Mouse (Mus musculus): Measurements from ENCODE around the gene Atp5s.

Gene Atp5s

DNA sequence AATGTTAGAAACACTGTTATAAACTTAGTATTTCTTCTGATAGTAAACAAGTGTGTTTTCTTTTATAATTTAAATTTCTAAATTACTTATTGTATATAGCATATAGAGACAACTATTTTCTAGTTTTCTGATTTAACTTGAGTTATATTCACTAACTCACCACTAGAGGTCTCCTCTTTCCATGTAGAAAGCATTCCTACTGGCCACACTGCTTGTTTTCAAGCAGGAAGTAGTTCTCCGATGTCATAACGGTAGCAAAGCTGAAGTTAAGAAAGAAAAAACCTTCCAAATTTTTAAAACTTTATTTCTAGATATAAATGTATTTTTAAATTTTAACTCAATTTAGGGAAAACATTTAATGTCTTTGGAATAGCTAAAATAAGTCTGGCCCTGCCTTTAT lies 8.8 kb downstream of the Atp5s start:
- DNase-seq: peak; percentile 17

DNA sequence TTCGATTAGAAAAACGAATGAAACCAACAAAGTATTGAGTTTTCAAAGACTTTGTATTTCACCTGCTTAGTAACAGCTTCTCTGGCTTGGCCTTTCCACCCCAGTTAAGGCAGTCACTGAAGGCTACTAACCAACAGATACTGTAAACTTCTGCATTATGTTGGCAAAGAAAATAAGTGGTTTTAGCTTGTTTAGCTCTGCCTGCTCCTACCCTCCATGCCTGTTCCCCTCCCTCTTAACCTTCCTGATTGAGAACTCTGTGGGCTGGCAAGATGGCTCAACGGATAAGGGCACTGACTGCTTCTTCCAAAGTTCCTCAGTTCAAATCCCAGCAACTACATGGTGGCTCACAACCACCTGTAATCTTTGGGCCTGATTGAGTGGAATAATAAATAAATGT lies 9.2 kb downstream of the Atp5s start:
- DNase-seq: peak; percentile 44

DNA sequence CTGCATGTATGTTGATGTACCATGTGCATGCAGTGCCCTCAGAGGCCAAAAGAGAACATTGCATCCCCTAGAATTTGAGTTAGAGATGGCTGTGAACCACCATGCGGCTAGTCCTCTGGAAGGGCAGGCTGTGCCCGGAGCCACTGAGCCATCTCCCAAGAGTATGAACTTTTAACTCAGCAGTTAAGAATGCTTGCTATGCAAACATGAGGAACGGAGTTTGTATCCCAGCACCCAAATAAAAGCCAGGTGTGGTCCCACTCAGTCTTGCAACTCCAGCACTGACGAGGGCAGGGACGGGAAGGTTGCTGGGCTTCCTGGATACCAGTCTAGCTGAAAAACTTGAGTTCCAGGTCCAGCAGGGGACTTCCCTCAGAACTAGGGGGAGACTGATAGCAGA lies 17.2 kb downstream of the Atp5s start:
- DNase-seq: peak; percentile 66

DNA sequence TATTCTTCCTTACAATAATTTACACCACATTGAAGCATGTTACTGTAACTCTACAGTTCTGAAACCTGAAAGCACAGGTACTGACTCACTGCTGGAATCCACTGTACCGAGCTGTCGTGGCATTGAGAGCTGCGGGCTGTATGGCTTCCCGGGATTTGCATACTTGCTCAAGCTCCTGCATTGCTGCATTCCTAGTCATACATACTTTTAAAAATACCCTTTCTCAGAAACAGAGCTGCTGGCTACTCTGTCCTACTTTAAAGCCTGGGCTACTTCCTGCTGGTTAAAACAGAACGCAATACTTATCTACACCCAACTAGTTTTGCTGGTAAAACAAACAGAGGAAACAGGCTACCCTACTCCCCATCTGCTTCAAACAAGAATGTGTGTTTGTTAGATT lies 19.4 kb downstream of the Atp5s start:
- peak; percentile 37 for DNase-seq

DNA sequence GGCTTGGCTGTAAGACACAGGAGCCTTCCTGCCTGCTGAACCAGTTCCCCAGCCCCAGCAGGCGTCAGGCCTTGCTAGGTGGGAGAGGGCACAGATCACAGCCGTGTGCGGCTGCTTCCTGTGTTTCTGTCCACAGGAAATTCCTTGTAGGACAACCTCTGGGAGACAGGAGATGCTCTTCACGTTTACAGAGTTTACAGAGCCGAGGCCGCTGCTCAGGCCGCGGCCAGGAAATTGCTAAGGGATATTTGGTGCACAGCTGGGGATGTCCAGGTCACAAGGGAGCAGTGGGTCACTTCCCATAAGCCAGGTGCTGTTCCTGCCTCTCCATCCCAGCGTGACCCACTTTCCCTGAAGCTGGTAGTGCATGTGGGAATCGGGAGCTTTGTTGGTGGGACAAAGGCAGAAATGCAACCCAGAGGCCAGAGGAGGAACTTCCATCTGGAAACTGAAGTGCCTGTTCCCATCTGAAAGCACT lies 27.2 kb downstream of the Atp5s start:
- peak; percentile 98 for DNase-seq

DNA sequence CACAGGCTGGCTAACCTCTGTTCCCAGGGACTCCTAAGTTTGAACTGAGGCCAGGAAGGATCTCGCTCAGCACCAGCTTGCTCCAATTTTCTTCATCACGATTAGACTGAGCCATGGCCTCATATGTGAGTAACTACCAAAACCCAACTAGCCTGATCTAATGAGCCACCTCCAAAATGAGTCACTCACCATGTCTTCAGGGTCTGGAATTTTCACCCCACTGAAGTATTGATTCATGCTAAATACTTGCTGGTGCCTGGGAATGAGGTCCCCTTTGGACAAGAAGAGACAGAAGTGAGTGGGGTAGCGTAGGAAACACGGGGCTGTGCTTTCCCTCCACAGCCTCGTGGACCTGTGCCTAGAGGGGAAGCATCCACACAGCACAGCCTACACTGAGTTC lies 29.2 kb downstream of the Atp5s start:
- DNase-seq: peak; percentile 65

DNA sequence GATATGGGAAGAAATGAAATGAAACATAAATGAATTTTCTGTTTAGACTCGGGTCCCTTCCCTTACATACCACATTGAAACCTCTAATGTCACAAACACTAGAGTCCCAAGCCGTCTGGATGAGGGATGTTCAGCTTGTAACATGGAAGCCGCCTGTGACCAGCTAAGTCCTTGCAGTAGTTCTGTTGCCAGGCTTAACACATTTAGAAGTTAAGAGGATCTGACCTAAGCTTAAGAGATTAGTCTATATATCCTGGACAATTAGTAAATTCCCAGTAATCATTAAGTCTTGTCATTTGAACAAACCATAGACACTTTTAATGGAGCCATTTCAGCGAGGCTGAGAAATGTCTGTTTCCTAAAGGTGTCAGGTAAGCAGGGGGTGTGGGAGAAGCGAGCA lies 31.3 kb downstream of the Atp5s start:
- no peak for DNase-seq

DNA sequence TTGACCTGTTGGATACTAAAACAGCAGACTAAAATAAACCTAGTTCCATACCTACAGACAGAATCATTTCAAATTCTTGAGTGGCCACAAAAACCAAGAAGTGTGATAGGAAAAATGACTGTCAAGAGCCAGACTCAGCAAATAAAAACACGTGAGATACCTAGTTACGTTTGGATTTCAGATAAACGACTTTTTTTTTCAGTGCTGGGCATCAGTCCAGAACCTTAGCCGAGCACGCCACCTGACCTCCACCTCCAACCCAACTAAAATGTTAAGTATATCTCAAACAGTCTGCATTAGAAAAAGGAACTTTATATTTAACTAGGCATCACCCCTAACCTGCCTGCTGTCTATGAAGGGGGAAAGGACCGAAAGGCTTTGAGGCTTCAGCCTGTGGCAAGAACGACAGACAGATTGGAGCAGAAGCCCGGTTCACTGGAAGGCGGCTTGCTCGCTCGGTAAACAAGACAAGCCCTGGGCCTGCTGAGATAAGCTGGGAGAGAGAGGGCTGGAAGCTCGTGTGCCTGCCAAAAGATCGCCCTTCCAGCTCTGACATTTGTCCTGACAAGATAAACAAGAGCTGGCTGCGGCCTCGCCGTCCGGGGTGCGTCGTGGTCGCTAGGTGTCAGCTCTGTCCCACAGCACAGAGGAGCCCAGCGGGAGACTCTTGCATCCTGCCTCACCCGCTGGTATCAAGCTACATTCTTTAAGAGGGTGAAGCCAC lies 32.8 kb downstream of the Atp5s start:
- peak; percentile 98 for DNase-seq

DNA sequence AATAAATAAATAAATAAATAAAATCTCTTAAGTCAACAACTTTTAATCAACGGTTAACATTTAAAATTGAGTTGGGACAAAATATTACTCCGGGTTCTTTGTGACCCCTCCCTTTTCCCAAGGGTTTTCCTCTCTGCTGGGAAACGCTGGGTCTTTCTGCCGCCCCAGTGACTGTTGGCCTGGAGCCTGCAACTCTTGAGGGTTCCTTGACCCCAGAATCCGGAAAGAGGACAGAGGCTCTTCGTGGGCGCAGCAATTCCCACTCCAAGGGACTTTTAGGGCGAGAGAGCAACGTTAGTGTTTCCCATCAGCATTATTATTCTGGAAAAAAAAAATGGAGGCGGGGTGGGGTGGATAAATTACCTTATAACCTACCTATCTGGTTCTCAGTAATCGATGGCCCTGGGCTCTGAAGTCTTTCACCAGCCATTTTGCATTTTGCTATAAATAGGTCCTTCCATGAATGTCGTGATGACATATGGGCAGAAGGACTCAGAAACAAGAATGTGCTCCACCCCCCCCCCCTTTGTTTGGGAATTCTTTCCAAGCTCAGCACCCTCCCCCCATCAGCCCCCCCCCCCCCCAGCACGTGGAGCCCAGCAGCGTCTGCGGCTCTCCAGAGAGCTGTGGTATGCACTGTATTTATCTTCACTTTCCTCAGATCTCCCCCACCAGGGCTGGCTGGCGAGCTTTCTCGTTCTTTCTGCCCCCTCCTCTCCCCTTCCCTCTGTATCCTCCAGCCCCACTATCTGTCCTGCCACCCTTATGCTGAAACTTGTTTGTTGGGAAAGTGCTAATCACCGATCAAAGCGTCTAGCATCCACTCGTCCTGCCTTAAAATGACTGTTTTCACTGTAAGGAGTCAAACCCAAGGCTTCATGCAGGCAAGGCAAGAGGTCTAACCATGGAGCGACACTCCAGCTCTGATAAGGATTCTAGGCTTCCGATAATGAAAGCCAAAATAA lies 33.8 kb downstream of the Atp5s start:
- peak; percentile 94 for DNase-seq

DNA sequence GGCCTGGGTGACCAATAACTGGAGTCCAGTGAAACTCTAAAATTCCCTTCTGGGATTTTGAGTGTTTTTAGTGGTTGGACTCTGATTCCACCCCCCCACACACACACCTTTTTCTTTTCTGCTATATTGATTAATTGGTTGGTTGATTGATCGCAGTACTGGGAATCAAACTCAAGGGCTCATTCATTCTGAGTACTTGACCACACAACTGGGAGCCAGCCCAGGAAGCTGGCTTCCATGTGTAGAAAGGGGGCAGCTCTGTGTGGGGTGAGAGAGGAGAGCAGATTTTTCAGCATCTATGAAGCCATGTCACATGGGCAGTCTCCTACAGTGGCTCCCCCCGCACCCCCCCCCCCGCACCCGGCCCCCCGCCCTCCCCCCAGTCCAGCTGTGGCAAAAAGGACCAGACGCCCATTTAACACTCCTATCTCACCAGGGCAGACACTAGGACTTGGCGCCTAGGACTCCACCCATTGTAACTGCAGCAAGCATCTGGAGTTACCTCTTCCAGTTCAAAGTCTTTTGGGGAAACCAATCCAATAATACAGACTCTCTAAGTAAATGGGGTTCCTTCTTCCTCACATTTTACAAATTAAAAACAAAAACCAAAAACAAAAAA lies 34.6 kb downstream of the Atp5s start:
- no peak for DNase-seq

DNA sequence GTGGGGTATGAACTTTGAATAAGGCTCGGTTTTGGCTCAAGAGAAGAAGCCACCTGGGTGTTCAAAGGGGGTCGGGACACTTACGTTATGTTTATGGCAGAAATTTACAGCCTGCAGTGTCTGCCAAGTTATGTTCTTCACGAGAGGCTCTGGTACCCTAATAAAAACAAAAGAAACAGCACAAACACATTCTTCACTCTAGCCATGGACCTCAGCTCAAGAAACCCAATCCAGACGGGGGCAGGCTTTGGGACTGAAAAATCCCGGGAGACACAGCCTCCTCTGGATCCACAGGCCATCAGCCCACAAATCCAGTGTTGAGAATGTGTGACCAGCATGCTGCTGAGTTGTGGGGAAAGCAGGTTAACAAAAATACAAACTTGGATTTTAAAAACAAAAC lies 35.3 kb downstream of the Atp5s start:
- peak; percentile 91 for DNase-seq

DNA sequence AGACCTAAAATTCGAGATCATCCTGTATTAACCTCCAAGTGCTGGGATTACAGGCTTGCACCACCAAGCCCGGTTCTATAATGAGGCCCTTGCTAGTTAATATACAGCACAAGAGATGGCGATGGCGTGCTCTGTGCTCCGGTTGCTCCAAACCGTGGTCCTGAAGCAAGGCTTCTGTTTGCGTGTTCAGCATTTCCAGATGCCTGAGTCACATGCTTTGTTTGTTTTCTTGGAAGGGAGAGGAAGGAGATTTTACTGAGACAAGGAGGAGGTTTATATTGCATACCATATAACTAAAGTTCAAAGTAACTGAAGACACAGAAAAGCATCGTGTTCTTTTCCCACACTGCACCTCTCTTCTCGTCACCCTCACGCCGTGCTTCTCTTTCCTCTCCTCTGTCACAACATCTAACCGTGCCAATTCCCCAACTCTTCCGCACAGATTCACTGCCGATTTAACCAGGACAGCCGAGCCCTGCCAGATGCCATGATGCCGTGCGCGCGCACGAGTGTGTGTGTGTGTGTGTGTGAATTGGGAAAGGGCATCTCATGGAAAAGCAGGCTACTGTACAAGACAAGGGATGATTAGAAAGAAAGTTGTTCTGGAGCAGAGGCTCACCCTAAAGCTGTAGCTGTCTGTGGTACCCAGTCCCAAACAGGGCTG lies 36.1 kb downstream of the Atp5s start:
- DNase-seq: peak; percentile 86

DNA sequence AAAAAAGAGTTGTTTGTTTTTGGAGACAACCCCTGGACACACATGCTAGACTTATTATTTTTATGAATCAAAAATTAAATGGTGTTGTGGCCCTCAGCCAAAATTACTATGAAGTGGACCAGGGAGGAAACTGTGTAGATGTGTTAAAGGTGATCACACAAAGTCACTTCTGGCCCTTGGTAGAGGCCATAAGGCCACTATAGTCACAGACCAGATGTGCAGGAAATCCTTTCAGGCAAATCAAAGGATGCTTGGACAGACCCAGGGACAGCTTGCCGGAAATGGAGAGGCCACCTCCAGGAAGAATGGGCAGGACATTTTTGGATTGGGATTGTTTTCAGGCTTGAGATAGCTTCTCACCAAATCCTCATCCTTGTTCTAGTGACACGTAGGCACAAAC lies 36.9 kb downstream of the Atp5s start:
- peak; percentile 98 for DNase-seq

DNA sequence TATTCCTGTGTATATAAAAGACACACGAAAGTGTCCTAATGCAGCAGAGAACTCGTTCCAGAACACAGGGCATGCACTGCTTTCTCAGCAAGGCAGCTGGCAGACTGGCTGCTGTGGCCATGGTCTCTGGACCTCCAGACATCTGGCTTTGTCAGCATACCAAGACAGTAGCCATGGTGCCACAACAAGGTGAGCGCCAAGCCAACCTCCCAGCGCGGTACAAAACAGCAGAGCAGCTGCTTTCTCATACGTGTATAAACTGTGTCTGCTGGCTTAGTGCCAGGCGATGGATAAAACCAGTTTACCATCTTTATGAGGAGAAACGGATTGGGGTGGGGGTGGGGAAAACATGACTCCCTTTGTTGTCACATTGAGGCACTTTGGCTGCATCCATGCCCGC lies 40.8 kb downstream of the Atp5s start:
- DNase-seq: no peak

DNA sequence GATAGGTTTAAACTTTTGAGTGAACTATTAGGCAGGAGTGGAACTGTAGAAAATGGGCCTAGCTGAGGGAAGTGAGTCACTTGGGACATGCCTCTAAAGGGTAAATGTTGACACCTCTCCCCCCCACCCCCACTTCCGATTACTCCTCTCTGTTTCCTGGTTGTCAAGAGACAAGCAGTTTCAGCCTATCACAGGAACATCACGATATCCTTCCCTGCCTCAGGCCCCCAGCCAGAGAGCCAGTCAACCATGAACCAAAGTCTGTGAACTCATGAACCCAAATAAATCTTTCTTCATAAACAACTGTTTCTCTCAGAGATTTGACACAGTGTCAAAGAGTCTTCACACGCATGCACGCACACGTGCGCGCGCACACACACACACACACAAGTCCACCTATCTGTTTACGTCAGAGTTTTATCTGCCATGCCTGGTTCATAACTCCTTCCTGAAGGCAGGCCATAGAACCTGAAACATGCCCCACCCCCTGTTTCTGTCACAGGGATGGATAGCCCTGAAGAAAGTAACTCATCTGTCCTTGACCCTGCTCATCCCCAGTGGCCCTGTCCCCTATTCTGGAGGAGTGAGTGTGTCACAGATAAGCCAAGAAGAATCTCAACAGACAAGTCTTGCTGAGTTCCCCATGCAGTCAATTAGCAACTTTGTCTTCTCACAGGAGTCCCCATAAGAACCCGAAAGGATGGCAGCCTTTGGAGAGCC lies 41.6 kb downstream of the Atp5s start:
- no peak for DNase-seq

DNA sequence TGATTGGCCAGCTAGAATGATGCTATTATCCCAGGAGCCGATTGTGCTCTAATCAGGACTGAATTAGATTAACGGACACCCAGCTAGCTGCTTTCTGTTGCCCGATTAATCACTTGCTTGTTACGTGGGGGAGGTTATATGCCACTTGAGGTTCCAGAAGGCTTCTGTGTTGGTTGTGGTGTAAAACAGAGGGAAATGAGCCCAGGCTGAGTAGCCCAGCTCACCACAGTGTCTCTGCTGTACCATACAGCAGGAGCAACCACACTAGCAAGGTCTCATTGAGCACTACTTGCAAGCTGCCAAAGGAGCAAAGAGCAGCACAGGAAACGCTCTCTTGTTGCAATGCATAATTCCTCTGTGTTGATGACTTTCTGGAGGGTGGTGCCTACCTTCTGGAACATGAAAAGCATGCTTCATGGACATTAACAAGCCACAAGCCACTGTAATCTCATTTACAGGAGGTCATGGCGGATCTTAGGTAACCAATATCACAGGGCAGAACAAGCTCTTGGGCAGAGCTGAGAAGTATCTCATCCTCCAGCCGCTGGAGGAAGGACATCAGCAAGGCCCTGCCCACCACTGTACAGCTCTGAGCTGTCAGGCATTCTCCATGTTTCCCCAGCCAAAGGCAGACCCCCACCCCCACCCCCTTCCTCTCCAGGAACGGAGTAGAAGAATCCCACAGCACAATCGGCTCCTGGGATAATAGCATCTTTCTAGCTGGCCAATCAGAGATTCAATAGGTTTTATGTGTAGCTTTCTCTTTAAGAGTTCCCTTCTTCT lies 42.9 kb downstream of the Atp5s start:
- DNase-seq: no peak

DNA sequence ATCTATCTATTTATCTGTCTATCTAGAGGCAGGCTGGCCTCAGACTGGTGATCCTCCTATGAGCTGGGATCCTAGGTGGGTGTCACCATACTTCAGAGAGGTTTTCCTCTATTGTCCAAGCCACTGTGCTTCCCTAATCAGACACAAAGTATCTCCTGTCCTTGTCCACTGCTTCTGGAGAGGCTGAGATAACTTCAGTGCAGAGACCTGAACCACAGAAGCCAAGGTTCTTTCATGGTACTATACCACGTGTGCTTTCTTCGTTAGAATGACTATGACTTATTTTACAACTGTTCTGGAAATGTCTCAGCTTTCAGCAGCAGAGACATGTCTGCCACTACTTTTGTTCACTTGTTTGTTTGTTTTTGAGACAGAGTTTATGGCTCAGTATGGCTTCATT lies 44.1 kb downstream of the Atp5s start:
- no peak for DNase-seq

DNA sequence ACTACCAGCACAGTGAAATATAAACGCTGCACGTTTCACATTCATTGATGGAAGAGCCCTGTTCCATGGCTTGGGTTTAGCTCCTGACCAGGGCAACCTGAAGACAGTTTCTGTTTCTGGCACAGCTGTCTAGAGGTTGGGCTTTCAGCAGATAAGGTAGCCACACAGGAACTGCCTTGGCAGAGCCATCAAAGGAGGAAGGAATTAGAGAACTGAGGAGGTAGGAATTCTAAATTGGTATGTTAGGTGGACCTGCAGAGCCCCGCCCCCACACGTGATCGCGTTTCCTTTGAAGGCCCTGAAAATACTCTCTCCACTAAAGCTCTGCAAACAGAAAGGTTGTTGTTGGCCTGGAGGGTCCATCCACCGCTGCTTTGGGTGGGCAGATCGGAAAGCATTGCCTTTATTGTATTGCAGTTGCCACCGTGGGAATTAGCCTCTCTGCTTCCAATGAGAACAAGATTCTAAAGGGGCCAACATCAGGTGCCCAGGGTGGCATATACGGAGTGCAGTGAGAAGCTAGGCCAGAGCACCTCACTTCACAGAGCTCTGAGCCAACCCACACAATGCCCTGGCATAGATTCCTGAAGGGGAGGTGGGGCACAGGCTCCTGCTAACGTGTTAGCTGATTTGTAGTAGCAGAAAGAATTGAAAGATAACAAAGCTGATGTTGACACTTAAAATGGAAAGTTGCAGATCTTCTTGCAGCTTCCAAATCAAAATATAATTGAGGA lies 52.0 kb downstream of the Atp5s start:
- DNase-seq: no peak

DNA sequence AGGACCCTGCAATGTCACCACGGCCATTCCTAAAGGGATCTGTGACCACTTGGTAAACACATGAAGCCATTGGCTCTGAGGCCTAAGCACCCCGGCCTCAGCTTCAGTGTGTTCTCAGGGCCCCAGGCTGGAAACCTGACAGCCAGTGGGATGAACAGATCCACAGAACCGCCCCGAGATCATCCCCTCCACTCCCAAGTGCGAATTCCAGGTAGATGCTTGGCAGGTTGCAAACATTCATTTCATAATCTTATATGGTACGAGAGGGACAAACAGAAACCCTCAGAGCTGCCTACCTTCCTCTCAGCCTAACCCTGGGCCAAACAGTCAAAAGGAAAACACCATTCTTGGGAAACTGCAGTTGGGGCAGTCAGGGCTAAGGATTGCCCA lies 52.6 kb downstream of the Atp5s start:
- DNase-seq: no peak

DNA sequence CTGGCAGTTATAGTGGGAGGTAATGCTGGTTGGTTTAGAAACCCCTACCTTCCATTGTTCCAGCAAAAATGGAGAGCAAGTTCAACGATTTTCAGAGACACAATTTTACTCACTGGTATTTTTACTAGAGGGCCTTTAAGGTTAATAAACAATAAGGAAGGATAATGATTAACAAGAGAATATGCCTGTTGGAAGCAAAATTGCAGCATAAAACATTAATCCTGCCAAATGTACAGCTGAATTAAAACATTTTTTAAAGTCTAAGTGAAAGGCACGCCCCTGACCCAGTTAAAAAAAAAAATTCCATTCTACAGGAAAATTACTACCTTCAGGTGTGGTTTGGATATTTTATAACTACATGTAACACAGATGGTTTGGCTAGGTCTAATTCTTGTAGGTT lies 53.2 kb downstream of the Atp5s start:
- DNase-seq: no peak

DNA sequence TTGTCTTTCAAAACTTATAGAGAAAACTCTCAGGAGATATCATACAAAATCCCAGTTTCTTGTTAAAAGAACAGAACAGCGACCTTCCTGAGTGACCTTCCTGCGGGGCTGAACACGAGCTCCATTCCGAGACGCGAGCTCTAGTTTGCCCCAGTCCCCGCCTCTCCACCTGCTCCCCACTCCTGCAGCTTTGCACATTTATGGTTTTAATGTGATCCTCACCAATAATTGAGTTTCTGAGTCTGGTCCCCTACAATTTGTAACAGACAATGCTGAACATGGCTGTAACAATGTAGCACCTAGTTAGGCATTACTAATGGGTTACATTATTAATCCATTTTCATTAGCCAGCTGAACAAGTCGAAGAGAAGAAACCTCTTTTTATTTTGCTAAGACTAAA lies 56.7 kb downstream of the Atp5s start:
- peak; percentile 55 for DNase-seq
